Mouse (Mus musculus) midbrain, embryonic 11.5 days (tissue): ENCODE measurements around the gene Fam214a. TPM values are rescaled to one million over a fixed set of nuclear protein-coding genes. Genes with fewer than 3 reads are reported as not detected.

Experiments used
- ATAC-seq: fragments of 200-750 bp; cut with Nextera tagmentation; 2 replicates; pipeline ENCODE4 v1.8.0; 2017; ENCODE audit warnings: moderate TSS enrichment, moderate library complexity; ENCODE audit not compliant: low FRiP score
- DNase-seq: peaks from one replicate; pipeline ENCODE4 v3.0.0; 2015; ENCODE audit warnings: low spot score; ENCODE audit errors: missing footprints
- H3K27ac ChIP-seq: fragments of 300-500 bp; sonication (generic); 2 replicates; pipeline ENCODE4 v1.5.1; 2014; ENCODE audit warnings: low read depth, low read length
- H3K27me3 ChIP-seq: fragments of 300-500 bp; sonication (generic); 2 replicates; pipeline ENCODE4 v1.6.1; 2014; ENCODE audit warnings: mild to moderate bottlenecking, low read length, moderate library complexity, mixed read lengths; ENCODE audit not compliant: control insufficient read depth, insufficient read depth
- H3K36me3 ChIP-seq: fragments of 300-500 bp; sonication (generic); 2 replicates; pipeline ENCODE4 v1.6.1; 2014; ENCODE audit warnings: mild to moderate bottlenecking, low read length, moderate library complexity, mixed read lengths; ENCODE audit not compliant: control insufficient read depth, insufficient read depth
- H3K4me1 ChIP-seq: fragments of 300-500 bp; sonication (generic); 2 replicates; pipeline ENCODE4 v1.6.1; 2014; ENCODE audit warnings: low read length; ENCODE audit not compliant: control insufficient read depth, insufficient read depth
- H3K4me2 ChIP-seq: fragments of 300-500 bp; sonication (generic); 2 replicates; pipeline ENCODE4 v1.6.1; 2014; ENCODE audit warnings: mild to moderate bottlenecking, moderate library complexity
- H3K4me3 ChIP-seq: fragments of 300-500 bp; sonication (generic); 2 replicates; pipeline ENCODE4 v1.5.1; 2014; ENCODE audit warnings: low read depth, low read length
- H3K9ac ChIP-seq: fragments of 300-500 bp; sonication (generic); 2 replicates; pipeline ENCODE4 v1.6.1; 2014; ENCODE audit warnings: low read length
- H3K9me3 ChIP-seq: fragments of 300-500 bp; sonication (generic); 2 replicates; pipeline ENCODE4 v1.6.1; 2016; ENCODE audit warnings: low read length; ENCODE audit not compliant: control insufficient read depth
- WGBS: fragments of 180-500 bp; shearing (Covaris S2); extraction: QIAGEN DNeasy Blood & Tissue Kit; methylation state at CpG from one replicate; pipeline ENCODE4 v1.1.7; 2014; 5-methylcytosine and 5-hydroxymethylcytosine counted together
- polyA plus RNA-seq: library from polyadenylated mRNA; unstranded; fragments of >200 nt; fragmentation: Nextera tagmentation; extraction: Ambion mirVana; gene quantifications from 2 replicates; pipeline ENCODE4 v1.2.1, GENCODE M21; 2014

The Fam214a gene
- polyA plus RNA-seq, 1 experiment from 2014 or later: 18.9 TPM

GRCm38 (mm10) chr9:75070457-75071028, 117.9 kb downstream of the Fam214a start, which contains the start of gene Myo5a:
TSS of gene Myo5a (plus strand) at chr9:75071015.
- WGBS: 20% methylated on average over 23 of the region's 23 CpGs
- Histone ChIP-seq H3K27me3 (no peaks in the 10 kb centered on the region), H3K27ac (peak within 1 kb of the TSS; percentile 93), H3K9ac (peak within 1 kb of the TSS; percentile 92), H3K4me2 (peak within 1 kb of the TSS; percentile 77), H3K9me3 (no peaks in the 10 kb centered on the region), H3K36me3 (no peaks in the 10 kb centered on the region), H3K4me3 (peak within 1 kb of the TSS; percentile 73), H3K4me1 (peaks cover 5% of the 10 kb centered on the region)
- peak; percentile 11 for ATAC-seq
- DNase-seq: peak; percentile 97

GRCm38 (mm10) chr9:75071029-75071705, 118.5 kb downstream of the Fam214a start:
- peak; percentile 97 for ATAC-seq
- no peaks in the 10 kb centered on the region for H3K27me3 ChIP-seq
- WGBS: under 1% methylated on average over 67 of the region's 92 CpGs

DNA sequence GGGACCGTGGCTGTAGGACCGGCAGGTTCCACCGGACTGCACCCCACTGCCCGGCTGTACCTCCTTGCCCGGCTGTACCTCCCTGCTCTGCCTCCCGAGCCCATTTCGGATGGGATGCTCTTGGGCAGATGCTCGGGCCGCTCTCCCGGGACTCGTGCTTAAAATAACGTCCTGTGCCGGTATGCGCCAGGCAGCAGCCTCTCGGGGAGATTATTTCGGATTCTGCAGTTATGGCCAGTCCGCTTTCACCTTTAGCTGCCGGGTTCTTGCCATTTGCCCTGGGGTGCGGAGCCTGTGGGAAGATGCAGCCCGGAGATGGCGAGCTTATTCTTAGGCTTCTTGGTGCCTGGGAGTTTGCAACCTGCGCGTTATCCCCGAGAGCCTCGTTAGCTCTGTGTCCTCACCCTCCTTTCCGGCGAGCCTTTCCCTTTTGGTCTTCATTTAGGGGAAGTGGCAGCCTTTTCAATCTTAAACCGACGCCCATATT, 119.1 kb downstream of the Fam214a start:
- DNase-seq (peak; percentile 98), ATAC-seq (peak; percentile 5; the same call in 1 of the 2 replicates)
- Histone ChIP-seq H3K4me3 (peak overlapping the region; percentile 73), H3K4me1 (peaks cover 5% of the 10 kb centered on the region), H3K9ac (peak overlapping the region; percentile 92), H3K4me2 (peak overlapping the region; percentile 77), H3K36me3 (no peaks in the 10 kb centered on the region), H3K9me3 (no peaks in the 10 kb centered on the region), H3K27me3 (no peaks in the 10 kb centered on the region), H3K27ac (peak overlapping the region; percentile 93)
- under 1% methylated on average over 29 of the region's 29 CpGs for WGBS

More at GRCm38 (mm10) chr9:75071029-75071705, 118.5 kb downstream of the Fam214a start:
- Histone ChIP-seq H3K4me1 (peaks cover 5% of the 10 kb centered on the region), H3K36me3 (no peaks in the 10 kb centered on the region), H3K9ac (peak overlapping the region; percentile 92), H3K9me3 (no peaks in the 10 kb centered on the region), H3K27ac (peak overlapping the region; percentile 93), H3K4me3 (peak overlapping the region; percentile 73), H3K4me2 (peak overlapping the region; percentile 77)
- peak; percentile 98 for DNase-seq

DNA sequence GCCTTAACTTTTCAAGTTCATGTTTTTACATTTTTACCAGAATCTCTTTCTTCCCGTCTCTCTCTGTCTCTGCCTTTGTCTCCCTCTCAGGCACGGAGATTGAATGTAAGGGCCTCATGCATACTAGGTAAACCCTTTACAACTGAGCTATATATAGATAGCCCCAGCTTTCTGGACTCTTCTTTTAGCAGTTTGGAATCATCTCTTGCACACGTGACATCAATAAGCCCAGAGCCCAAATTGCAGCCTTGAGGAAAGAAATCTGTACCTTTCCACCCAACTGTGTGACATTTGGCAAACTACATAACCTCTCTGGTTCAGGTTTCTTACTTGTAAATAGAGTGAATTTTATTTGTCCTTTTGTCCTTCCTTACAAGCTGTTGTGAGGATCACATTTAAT, 119.7 kb downstream of the Fam214a start:
- peak overlapping the region; percentile 92 for H3K9ac ChIP-seq

DNA sequence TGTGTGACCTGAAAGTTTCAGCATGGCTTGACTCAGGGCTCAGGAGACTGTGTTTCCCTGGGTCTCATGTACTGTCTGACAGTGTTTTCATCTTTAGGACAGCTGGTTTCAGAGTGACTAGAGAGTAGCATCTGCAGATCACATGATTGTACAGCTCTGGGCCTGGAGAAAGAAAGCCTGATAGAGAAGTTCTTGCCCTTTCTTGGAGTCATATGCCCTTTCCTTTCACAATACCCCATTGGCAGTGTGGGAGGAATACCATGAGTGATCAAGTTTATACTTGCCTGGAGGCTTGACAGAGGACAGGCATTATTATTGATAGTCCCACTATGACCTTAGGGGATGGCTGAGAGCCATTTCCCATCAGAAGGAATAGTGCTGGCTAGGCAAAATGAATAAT, 124.5 kb downstream of the Fam214a start:
- Histone ChIP-seq H3K36me3 (peaks cover 3% of the 10 kb centered on the region; the same call in 1 of the 2 replicates), H3K9ac (no peak overlapping the region), H3K9me3 (0 out of 2 replicates have a peak, but pooled peaks cover 2% of the 10 kb centered on the region), H3K27me3 (no peaks in the 10 kb centered on the region), H3K27ac (no peak overlapping the region), H3K4me3 (no peak overlapping the region), H3K4me1 (peaks cover 5% of the 10 kb centered on the region), H3K4me2 (no peak overlapping the region)
- DNase-seq: no peak
- no peak for ATAC-seq

More for the DNA sequence above, 119.7 kb downstream of the Fam214a start:
- Histone ChIP-seq H3K36me3 (no peaks in the 10 kb centered on the region), H3K27ac (no peak overlapping the region), H3K9me3 (no peaks in the 10 kb centered on the region), H3K4me3 (peak overlapping the region; percentile 73), H3K27me3 (no peaks in the 10 kb centered on the region), H3K4me1 (peaks cover 5% of the 10 kb centered on the region), H3K4me2 (peak overlapping the region; percentile 77)
- WGBS: 17% methylated on average over 3 of the region's 3 CpGs
- DNase-seq: peak; percentile 90
- no peak for ATAC-seq

Other genes with a start within 250 kb of the Fam214a start
- gene Onecut1, start 91.0 kb upstream of the Fam214a start, polyA plus RNA-seq: 14.7 and 14.8 TPM in 2 replicates
- gene Arpp19, start 84.7 kb downstream of the Fam214a start, polyA plus RNA-seq: 353 and 371 TPM in 2 replicates
- 27.9 and 29.2 TPM in 2 replicates for gene Myo5a, start 118.1 kb downstream of the Fam214a start, polyA plus RNA-seq